Mouse (Mus musculus): Measurements from ENCODE around the gene 9030612E09Rik. TPM values are rescaled to one million over a fixed set of nuclear protein-coding genes. Genes with fewer than 3 reads are reported as not detected.

Gene 9030612E09Rik
- total and polyA plus RNA-seq, 3 experiments, result 0.15 TPM; not detected in 2

DNA sequence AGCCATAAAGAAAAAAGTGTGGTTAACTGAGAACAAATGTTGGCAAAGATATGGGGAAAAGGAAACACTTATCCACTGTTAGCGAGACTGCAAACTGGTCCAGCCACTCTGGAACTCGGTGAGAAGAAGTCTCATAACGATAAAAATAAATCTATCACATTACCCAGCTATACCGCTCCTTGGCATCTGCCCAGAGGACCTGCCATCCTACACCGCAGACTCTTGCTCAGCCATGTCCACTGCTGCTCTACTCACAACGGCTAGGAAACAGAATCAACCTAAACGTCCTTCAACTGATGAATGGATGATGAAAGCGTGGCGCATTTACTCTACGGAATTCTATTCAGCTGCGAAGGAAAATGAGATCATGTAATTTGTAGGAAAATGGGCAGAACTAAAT lies 26.0 kb upstream of the 9030612E09Rik start:
- DNase-seq (ENCODE audit: extremely low read depth), result no peak
- in situ Hi-C loops (cut with MboI; ENCODE audit: low pct_ligation_motif_present, low pct_unique_long_range_greater_than_20kb, low sequenced_read_pairs), result no loop called here
- TF ChIP-seq GABPA (IDR thresholded peaks at IDR 0.05; ENCODE audit: insufficient replicate concordance, low read depth, low read length) (no peak), MAX (IDR thresholded peaks at IDR 0.05; ENCODE audit: low read length) (no peak), TCF12 (IDR thresholded peaks at IDR 0.05; ENCODE audit: low read depth, low read length) (no peak), MAZ (IDR thresholded peaks at IDR 0.05; ENCODE audit: low read depth, low read length) (no peak)
- H3K4me3 ChIP-seq (replicated peaks in 1 of 3; ENCODE audit: low read depth in 2 of 3, low read length in 2 of 3, poor library complexity in 1 of 3), result no peak overlapping the region
- 0 out of 4 replicates have a peak, but pooled peaks cover 0 to 2% of the 10 kb centered on the region in 2 experiments for H3K4me1 ChIP-seq (ENCODE audit: control insufficient read depth in 1 of 2, insufficient read depth in 2 of 2)
- H3K4me2 ChIP-seq (ENCODE audit: insufficient read depth, low read depth, poor library complexity, severe bottlenecking), result no peak overlapping the region
- no peaks in the 10 kb centered on the region for H3K79me2 ChIP-seq (replicated peaks; ENCODE audit: control insufficient read depth, extremely low read depth, insufficient read depth, poor library complexity, severe bottlenecking)
- H3K9me3 ChIP-seq (replicated peaks; ENCODE audit: low read length), result no peaks in the 10 kb centered on the region
- dilution Hi-C loops (cut with MboI; ENCODE audit: extremely low pct_ligation_motif_present, extremely low pct_unique_long_range_greater_than_20kb, low sequenced_read_pairs), result no loop called here
- no peaks in the 10 kb centered on the region for H3K27me3 ChIP-seq (replicated peaks)
- no peak overlapping the region for H3K9ac ChIP-seq (ENCODE audit: insufficient read depth, low read depth)
- H3K27ac ChIP-seq (ENCODE audit: insufficient read depth, low read depth), result no peak overlapping the region
- H3K36me3 ChIP-seq (replicated peaks in 1 of 2; ENCODE audit: control insufficient read depth in 1 of 2, insufficient read depth in 1 of 2, low read length in 1 of 2), result no peaks in the 10 kb centered on the region

DNA sequence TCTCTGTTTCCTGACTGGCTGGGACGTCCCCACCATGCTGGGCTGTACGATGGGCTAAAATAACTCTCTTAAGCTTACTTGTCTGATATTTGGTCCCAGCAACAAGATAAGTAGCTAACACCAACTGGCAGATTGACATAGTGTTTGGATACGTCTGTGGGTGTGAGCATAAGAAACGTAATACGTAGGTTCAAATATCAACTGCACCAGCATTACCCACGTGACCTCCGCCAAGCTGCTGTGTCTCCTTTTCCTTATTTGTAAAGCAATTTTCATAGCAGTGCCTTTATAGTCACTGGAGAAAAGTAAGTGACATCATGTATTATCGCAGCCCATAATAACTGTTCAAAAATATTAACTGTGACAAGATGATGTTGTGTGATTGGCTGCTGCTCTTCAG lies 21.9 kb upstream of the 9030612E09Rik start:
- H3K9ac ChIP-seq (ENCODE audit: insufficient read depth, low read depth), result no peak overlapping the region
- H3K79me2 ChIP-seq (replicated peaks; ENCODE audit: control insufficient read depth, extremely low read depth, insufficient read depth, poor library complexity, severe bottlenecking), result no peaks in the 10 kb centered on the region
- no peaks in the 10 kb centered on the region for H3K9me3 ChIP-seq (replicated peaks; ENCODE audit: low read length)
- no peak overlapping the region for H3K4me3 ChIP-seq (replicated peaks in 1 of 3; ENCODE audit: low read depth in 2 of 3, low read length in 2 of 3, poor library complexity in 1 of 3)
- dilution Hi-C loops (cut with MboI; ENCODE audit: extremely low pct_ligation_motif_present, extremely low pct_unique_long_range_greater_than_20kb, low sequenced_read_pairs) (no loop called here), in situ Hi-C loops (cut with MboI; ENCODE audit: low pct_ligation_motif_present, low pct_unique_long_range_greater_than_20kb, low sequenced_read_pairs) (no loop called here)
- no peak for TF ChIP-seq EP300 (IDR thresholded peaks at IDR 0.05; ENCODE audit: low read length)
- no peak for TF ChIP-seq PAX5 (IDR thresholded peaks at IDR 0.05; ENCODE audit: low read length)
- no peak; the same call in 1 of the 2 replicates for TF ChIP-seq USF1 (IDR thresholded peaks at IDR 0.05; ENCODE audit: low read depth, low read length)
- no peak for TF ChIP-seq CTCF (conservative IDR thresholded peaks at IDR 0.05 in 1 of 2, IDR thresholded peaks at IDR 0.05 in 1 of 2; ENCODE audit: low read depth in 2 of 2, low read length in 2 of 2)
- TF ChIP-seq SMC3 (IDR thresholded peaks at IDR 0.05; ENCODE audit: low read depth, low read length), result no peak
- DNase-seq (ENCODE audit: extremely low read depth), result no peak
- no peak overlapping the region for H3K4me2 ChIP-seq (ENCODE audit: insufficient read depth, low read depth, poor library complexity, severe bottlenecking)
- H3K27me3 ChIP-seq (replicated peaks), result no peaks in the 10 kb centered on the region
- H3K27ac ChIP-seq (ENCODE audit: insufficient read depth, low read depth), result no peak overlapping the region
- H3K36me3 ChIP-seq (replicated peaks in 1 of 2; ENCODE audit: control insufficient read depth in 1 of 2, insufficient read depth in 1 of 2, low read length in 1 of 2), result no peaks in the 10 kb centered on the region
- H3K4me1 ChIP-seq (ENCODE audit: control insufficient read depth in 1 of 2, insufficient read depth in 2 of 2), result 0 out of 4 replicates have a peak, but pooled peaks cover 0 to 2% of the 10 kb centered on the region in 2 experiments

DNA sequence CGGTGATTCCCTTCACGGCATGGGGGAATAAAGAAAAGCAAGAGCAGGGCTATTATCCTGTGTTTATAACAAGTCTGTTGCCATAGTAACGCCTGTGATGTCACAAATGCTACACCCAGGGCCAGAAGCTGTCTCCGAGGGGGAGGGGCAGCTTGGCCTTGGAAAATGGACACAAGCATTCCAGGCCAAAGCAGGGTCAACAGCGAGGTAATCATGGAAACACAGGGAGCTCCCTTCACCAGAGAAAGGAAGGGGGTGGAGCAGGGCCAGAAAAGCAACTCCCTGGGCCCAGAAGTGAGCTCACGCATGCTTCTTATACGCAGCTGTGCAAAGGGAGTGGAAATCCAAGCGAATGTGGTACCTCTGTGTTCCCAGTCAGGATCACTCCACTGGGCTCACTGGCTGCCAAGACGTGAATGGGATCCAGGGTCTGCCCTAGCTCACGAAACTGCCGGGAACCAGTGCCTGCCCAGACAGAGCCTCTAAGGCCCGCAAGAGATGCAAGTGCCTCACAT lies 19.4 kb upstream of the 9030612E09Rik start:
- Histone ChIP-seq H3K4me2 (ENCODE audit: insufficient read depth, low read depth, poor library complexity, severe bottlenecking) (no peak overlapping the region), H3K4me3 (replicated peaks in 1 of 3; ENCODE audit: low read depth in 2 of 3, low read length in 2 of 3, poor library complexity in 1 of 3) (no peak overlapping the region), H3K27ac (ENCODE audit: insufficient read depth, low read depth) (no peak overlapping the region), H3K36me3 (replicated peaks in 1 of 2; ENCODE audit: control insufficient read depth in 1 of 2, insufficient read depth in 1 of 2, low read length in 1 of 2) (no peaks in the 10 kb centered on the region), H3K27me3 (replicated peaks) (no peaks in the 10 kb centered on the region), H3K9ac (ENCODE audit: insufficient read depth, low read depth) (no peak overlapping the region), H3K4me1 (ENCODE audit: control insufficient read depth in 1 of 2, insufficient read depth in 2 of 2) (no peaks in the 10 kb centered on the region), H3K9me3 (replicated peaks; ENCODE audit: low read length) (no peaks in the 10 kb centered on the region), H3K79me2 (replicated peaks; ENCODE audit: control insufficient read depth, extremely low read depth, insufficient read depth, poor library complexity, severe bottlenecking) (no peaks in the 10 kb centered on the region)
- TF ChIP-seq MEF2A (IDR thresholded peaks at IDR 0.05; ENCODE audit: borderline replicate concordance, low read depth, low read length) (no peak), NELFE (IDR thresholded peaks at IDR 0.05; ENCODE audit: low read depth, low read length) (no peak), MXI1 (IDR thresholded peaks at IDR 0.05; ENCODE audit: low read depth, low read length) (no peak), UBTF (IDR thresholded peaks at IDR 0.05; ENCODE audit: low read depth, low read length) (no peak), ZNF384 (IDR thresholded peaks at IDR 0.05; ENCODE audit: low read depth, low read length) (no peak), HCFC1 (IDR thresholded peaks at IDR 0.05; ENCODE audit: low read depth, low read length) (no peak), RCOR1 (conservative IDR thresholded peaks at IDR 0.05; ENCODE audit: low read depth, low read length) (no peak), TCF12 (IDR thresholded peaks at IDR 0.05; ENCODE audit: low read depth, low read length) (no peak), ZKSCAN1 (IDR thresholded peaks at IDR 0.05; ENCODE audit: borderline replicate concordance, low read depth, low read length) (no peak), MAX (IDR thresholded peaks at IDR 0.05; ENCODE audit: low read length) (no peak), MAZ (IDR thresholded peaks at IDR 0.05; ENCODE audit: low read depth, low read length) (no peak), MAFK (IDR thresholded peaks at IDR 0.05; ENCODE audit: insufficient replicate concordance, low read length) (no peak), PAX5 (IDR thresholded peaks at IDR 0.05; ENCODE audit: low read length) (no peak), ETS1 (conservative IDR thresholded peaks at IDR 0.05; ENCODE audit: low read depth, low read length) (no peak), ELF1 (IDR thresholded peaks at IDR 0.05; ENCODE audit: low read depth, low read length) (no peak), E2F4 (IDR thresholded peaks at IDR 0.05; ENCODE audit: insufficient replicate concordance, low read depth, low read length) (no peak), MYC (IDR thresholded peaks at IDR 0.05; ENCODE audit: low read depth, low read length) (no peak)
- in situ Hi-C loops (cut with MboI; ENCODE audit: low pct_ligation_motif_present, low pct_unique_long_range_greater_than_20kb, low sequenced_read_pairs) (no loop called here), dilution Hi-C loops (cut with MboI; ENCODE audit: extremely low pct_ligation_motif_present, extremely low pct_unique_long_range_greater_than_20kb, low sequenced_read_pairs) (no loop called here)
- DNase-seq (ENCODE audit: extremely low read depth), result no peak
